Mouse (Mus musculus): Measurements from ENCODE around the gene Ptgs2. TPM values are rescaled to one million over a fixed set of nuclear protein-coding genes. Genes with fewer than 3 reads are reported as not detected.

Ptgs2 gene
- polyA plus RNA-seq, 1 experiment from 2014 or later: 0.61 TPM

- Histone ChIP-seq H3K4me3 (ENCODE audit: low read depth, low read length) (no peak overlapping the region), H3K27me3 (ENCODE audit: control insufficient read depth, insufficient read depth, low read length) (no peaks in the 10 kb centered on the region), H3K9ac (ENCODE audit: low read length) (no peak overlapping the region), H3K9me3 (ENCODE audit: control insufficient read depth, low read length) (no peaks in the 10 kb centered on the region), H3K4me1 (replicated peaks; ENCODE audit: control insufficient read depth, insufficient read depth) (no peaks in the 10 kb centered on the region), H3K4me2 (replicated peaks; ENCODE audit: low read depth) (no peak overlapping the region), H3K27ac (replicated peaks) (no peak overlapping the region), H3K36me3 (ENCODE audit: control insufficient read depth, insufficient read depth, low read length) (no peaks in the 10 kb centered on the region)
- ATAC-seq (ENCODE audit: low FRiP score, low TSS enrichment): no peak
- no peak for DNase-seq (ENCODE audit: low spot score)
- no peak for TF ChIP-seq EP300 (optimal IDR thresholded peaks at IDR 0.05)
- no peak for TF ChIP-seq CTCF (IDR thresholded peaks at IDR 0.05; ENCODE audit: low read depth)
- 73% methylated on average over 3 of the region's 3 CpGs for WGBS
These were observed 51.6 kb downstream of the Ptgs2 start for GRCm38 (mm10) chr1:150151411-150151810.

Small RNA genes within 50 kb of the gene (microRNA-seq; reads per million reads assigned to microRNA genes)
- not detected for gene Gm44329

Other genes starting within 250 kb of the Ptgs2 start
- gene Pla2g4a, start 138.7 kb upstream of the Ptgs2 start, polyA plus RNA-seq (2015; fragmentation: Nextera tagmentation; extraction: Ambion mirVana): 31.4 and 31.6 TPM in 2 replicates
- gene Pdc, start 219.4 kb downstream of the Ptgs2 start, polyA plus RNA-seq (2015; fragmentation: Nextera tagmentation; extraction: Ambion mirVana): 0.11 TPM in 1 of 2 replicates, not detected in the other

All from stomach, postnatal 0 days (tissue).